Mouse (Mus musculus): Measurements from ENCODE around the gene Epc2.

- TF ChIP-seq CTCF (IDR thresholded peaks at IDR 0.05) (no peak), POLR2A (IDR thresholded peaks at IDR 0.05; ENCODE audit: insufficient read depth, low read depth, low read length) (no peak), EP300 (IDR thresholded peaks at IDR 0.05; ENCODE audit: insufficient read depth, low read depth, low read length) (no peak)
Measured at GRCm38 (mm10) chr2:49467038-49467437, 15.8 kb downstream of the Epc2 start.
